Mouse (Mus musculus) neutrophil, adult 83 days (primary cell): ENCODE results near the gene Depp1. TPM values are rescaled to one million over a fixed set of nuclear protein-coding genes. Genes with fewer than 3 reads are reported as not detected.

Experiments
- total RNA-seq, 2 experiments: library from RNA; stranded (reverse); gene quantifications; one replicate each; pipeline ENCODE4 v1.2.4; 2023

Gene Depp1
- total RNA-seq, result not detected

DNA sequence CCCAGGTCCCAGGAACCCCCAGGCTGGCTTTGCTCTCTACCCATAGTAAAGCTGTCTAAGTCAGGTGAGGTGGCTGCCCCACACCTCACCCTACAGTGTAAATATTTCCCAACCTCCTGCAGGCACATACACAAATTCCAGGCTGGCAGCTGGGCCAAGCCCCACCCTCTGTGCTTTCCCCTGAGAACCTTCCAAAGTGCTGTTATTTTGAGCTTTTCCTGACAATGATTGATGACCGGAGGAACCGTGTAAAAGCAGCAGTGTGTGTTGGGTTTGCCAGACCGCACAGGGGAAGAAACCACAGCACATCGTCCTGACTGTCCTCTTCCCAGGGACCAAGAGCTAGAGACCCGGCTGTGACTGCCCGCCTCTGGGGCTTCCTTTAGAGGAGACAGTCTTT, at the start of gene Depp1:
Gene Depp1, plus strand, starts transcription at position 204 of the 400 bp plus-strand sequence.

DNA sequence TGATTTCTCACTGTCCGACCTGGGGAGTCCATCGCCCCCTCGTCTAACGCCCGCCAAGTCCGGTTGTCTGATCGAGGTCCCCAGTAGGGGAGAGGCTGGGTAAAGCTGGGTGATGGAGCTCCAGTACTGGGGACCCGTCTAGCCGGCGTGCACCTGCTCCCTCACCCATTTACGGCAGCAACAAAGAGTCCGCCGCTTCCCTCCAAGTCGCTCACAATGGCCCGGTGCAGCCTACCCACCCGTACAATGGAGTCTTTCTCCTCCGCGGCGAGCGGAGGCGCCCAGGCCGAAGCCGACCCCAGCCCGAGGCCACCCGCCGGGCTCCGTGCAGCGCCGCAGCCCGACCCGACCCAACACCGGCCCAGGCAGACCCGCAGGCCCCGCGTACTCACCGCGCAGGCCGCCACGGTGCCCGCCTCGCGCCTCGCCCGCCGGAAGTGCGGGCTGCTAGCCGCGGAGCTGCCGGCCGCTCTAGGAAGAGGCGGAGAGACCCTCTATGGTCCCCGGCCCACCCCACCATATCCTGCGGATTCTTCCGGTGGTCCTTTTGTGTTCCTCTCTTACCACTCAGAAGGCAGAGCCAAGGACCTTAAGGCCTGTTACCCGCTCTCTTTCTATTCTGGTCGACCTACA, 21.8 kb upstream of the Depp1 start, which contains the start of gene Zfp422:
Gene Zfp422, minus strand, starts transcription at position 461 of the 633 bp plus-strand sequence.

DNA sequence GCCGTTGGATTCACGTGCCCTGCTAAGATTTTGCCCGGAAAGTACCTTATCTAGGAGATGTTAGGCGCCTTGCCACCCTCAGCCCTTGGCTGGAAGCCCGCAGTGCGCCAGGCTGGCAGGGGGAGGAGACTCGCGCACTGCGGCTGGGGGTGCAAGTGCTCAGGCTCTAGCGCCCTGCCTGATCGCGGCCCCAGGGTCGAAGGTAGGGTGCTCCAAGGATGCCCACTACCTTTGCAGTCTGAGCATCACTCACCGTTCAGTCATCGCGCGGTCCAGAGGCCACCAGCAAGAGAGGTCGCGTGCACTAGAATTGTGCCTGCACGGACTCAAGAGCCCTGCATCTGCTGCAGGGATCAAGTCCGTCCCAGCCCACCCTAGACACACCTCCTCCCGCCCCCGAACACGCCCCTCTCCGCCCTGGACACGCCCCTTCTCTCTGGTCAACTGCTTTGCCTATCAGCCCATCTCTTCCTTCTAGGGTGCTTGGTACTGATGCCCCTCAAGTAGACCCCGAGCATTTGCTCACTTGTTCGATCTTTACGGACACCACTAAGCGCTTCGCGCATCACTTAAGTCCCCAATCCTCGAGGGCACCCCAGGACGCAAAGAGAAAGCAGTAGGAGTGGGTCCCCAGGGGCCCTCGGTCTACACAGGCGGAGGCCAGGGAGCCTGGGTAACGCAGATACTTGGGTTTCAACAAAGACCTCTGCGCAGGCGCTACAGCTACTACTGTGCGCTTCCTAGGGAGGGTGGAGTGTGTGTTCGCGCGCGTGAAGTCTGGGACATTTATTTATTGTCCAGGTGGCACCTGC, 23.3 kb downstream of the Depp1 start, which contains the start of gene Rassf4:
Gene Rassf4, minus strand, starts transcription at position 482 of the 812 bp plus-strand sequence.

Other genes starting within 250 kb of the Depp1 start
- 100 to 1,000 TPM; 239 to 243 TPM for gene Alox5, start 189.4 kb upstream of the Depp1 start, total RNA-seq
- not detected for gene Olfr211, start 161.5 kb upstream of the Depp1 start, total RNA-seq
- gene Olfr212, start 144.1 kb upstream of the Depp1 start, total RNA-seq, result under 1 TPM; 0.53 to 0.79 TPM
- not detected for gene Olfr213, start 112.2 kb upstream of the Depp1 start, total RNA-seq
- gene Gm5580, start 99.5 kb upstream of the Depp1 start, total RNA-seq, result 1 to 10 TPM; 2.0 to 2.6 TPM
- not detected for gene Olfr214, start 96.4 kb upstream of the Depp1 start, total RNA-seq
- not detected for gene Olfr215, start 66.4 kb upstream of the Depp1 start, total RNA-seq
- 10 to 100 TPM; 12.6 to 13.6 TPM for gene Zfp422, start 21.6 kb upstream of the Depp1 start, total RNA-seq
- gene Rassf4, start 23.3 kb downstream of the Depp1 start, total RNA-seq, result 100 to 1,000 TPM in 1 of 2 experiments, 10 to 100 TPM in 1; 97.6 to 122 TPM
- gene Tmem72, start 66.3 kb downstream of the Depp1 start, total RNA-seq, result under 1 TPM; 0.24 to 0.26 TPM